Mouse (Mus musculus) liver, postnatal 0 days (tissue): Measurements from ENCODE around the gene Gopc. TPM values are rescaled to one million over a fixed set of nuclear protein-coding genes. Genes with fewer than 3 reads are reported as not detected.
A peak's percentile ranks its signal among the peaks of the same experiment; 100 is the strongest.
"Not testable (repeated sequence)": the region's sequence is repeated elsewhere in the genome, so short reads cannot be mapped to it uniquely, and the experiment has no call there.

ENCODE experiments used
- ATAC-seq: fragments of 200-750 bp; cut with Nextera tagmentation; 2 replicates; pipeline ENCODE4 v1.8.0; 2017; ENCODE audit warnings: mild to moderate bottlenecking, moderate library complexity
- DNase-seq: peaks from one replicate; pipeline ENCODE4 v3.0.0-alpha.2; 2016
- H3K27ac ChIP-seq: fragments of 300-500 bp; sonication (generic); 2 replicates; pipeline ENCODE4 v1.5.1; 2014; ENCODE audit warnings: antibody characterized with exemption, moderate library complexity, mild to moderate bottlenecking, low read depth
- H3K27me3 ChIP-seq: fragments of 300-500 bp; sonication (generic); 2 replicates; pipeline ENCODE4 v1.6.1; 2014; ENCODE audit warnings: low read length, control low read depth, mixed read lengths; ENCODE audit not compliant: insufficient read depth
- H3K36me3 ChIP-seq: fragments of 300-500 bp; sonication (generic); replicated peaks from 2 replicates; pipeline ENCODE4 v1.6.1; 2014; ENCODE audit warnings: mild to moderate bottlenecking, control low read depth, low read length, moderate library complexity, mixed read lengths; ENCODE audit not compliant: insufficient read depth
- H3K4me1 ChIP-seq: fragments of 300-500 bp; sonication (generic); 2 replicates; pipeline ENCODE4 v1.6.1; 2014; ENCODE audit warnings: antibody characterized with exemption, mild to moderate bottlenecking, control low read depth; ENCODE audit not compliant: insufficient read depth
- H3K4me2 ChIP-seq: fragments of 300-500 bp; sonication (generic); 2 replicates; pipeline ENCODE4 v1.6.1; 2014; ENCODE audit warnings: low read depth, mild to moderate bottlenecking, low read length, moderate library complexity, mixed read lengths
- H3K4me3 ChIP-seq: fragments of 300-500 bp; sonication (generic); 2 replicates; pipeline ENCODE4 v1.5.1; 2014; ENCODE audit warnings: low read depth, low read length
- H3K9ac ChIP-seq: fragments of 300-500 bp; sonication (generic); replicated peaks from 2 replicates; pipeline ENCODE4 v1.6.1; 2014; ENCODE audit warnings: mild to moderate bottlenecking, moderate library complexity
- H3K9me3 ChIP-seq: fragments of 300-500 bp; sonication (generic); 2 replicates; pipeline ENCODE4 v1.6.1; 2016; ENCODE audit warnings: mild to moderate bottlenecking, control low read depth, low read length, mixed read lengths
- CTCF ChIP-seq: sonication (generic); IDR thresholded peaks from 2 replicates; pipeline ENCODE4 v1.5.1; 2016; ENCODE audit warnings: antibody characterized with exemption, low read depth
- EP300 ChIP-seq: IDR thresholded peaks from 2 replicates; pipeline ENCODE4 v1.6.1; 2016; ENCODE audit warnings: antibody characterized with exemption, low read depth, mild to moderate bottlenecking
- WGBS: fragments of 180-500 bp; shearing (Covaris S2); extraction: QIAGEN DNeasy Blood & Tissue Kit; methylation state at CpG from one replicate; pipeline ENCODE4 v1.1.7; 2014; ENCODE audit not compliant: insufficient replicate concordance; 5-methylcytosine and 5-hydroxymethylcytosine counted together
- polyA plus RNA-seq: library from polyadenylated mRNA; unstranded; fragments of >200 nt; fragmentation: Nextera tagmentation; extraction: Ambion mirVana; gene quantifications from 2 replicates; pipeline ENCODE4 v1.2.1, GENCODE M21; 2015

Gopc gene
- polyA plus RNA-seq, 1 experiment from 2014 or later: 4.7 TPM

DNA sequence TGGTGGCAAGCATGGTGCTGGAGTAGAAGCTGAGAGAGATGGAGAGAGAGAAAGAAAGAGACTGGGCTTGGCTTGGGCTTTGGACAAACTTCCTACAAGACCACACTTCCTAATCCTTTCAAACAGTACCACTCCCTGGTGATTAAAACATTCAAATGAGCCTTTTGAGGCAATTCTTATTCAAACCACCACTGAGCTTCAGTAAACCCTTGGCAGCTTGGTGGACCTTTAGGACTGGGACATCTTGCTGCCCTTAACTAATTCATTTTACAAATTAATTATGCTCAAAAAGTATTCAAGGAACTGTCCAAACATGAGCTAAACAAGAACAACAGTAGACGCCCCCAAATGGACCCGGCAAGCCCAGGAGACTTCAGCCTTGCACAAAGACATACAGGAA is 86.0 kb downstream of the Gopc start:
- Histone ChIP-seq H3K9me3 (no peaks in the 10 kb centered on the region), H3K36me3 (no peaks in the 10 kb centered on the region), H3K27me3 (no peaks in the 10 kb centered on the region), H3K4me2 (no peak overlapping the region), H3K27ac (no peak overlapping the region), H3K9ac (no peak overlapping the region), H3K4me3 (no peak overlapping the region), H3K4me1 (no peaks in the 10 kb centered on the region)
- TF ChIP-seq CTCF: no peak
- no peak for TF ChIP-seq EP300
- ATAC-seq: no peak
- DNase-seq: no peak
- WGBS: 82% methylated on average over 2 of the region's 2 CpGs

GRCm38 (mm10) chr10:52293921-52294577 is 87.9 kb downstream of the Gopc start:
- Histone ChIP-seq H3K27ac (no peak overlapping the region), H3K9ac (no peak overlapping the region), H3K27me3 (no peaks in the 10 kb centered on the region), H3K4me1 (no peaks in the 10 kb centered on the region), H3K4me3 (no peak overlapping the region), H3K4me2 (no peak overlapping the region), H3K9me3 (no peaks in the 10 kb centered on the region), H3K36me3 (no peaks in the 10 kb centered on the region)
- DNase-seq (no peak), ATAC-seq (no peak)
- TF ChIP-seq CTCF (no peak), EP300 (peak; percentile 62)
- WGBS: 60% methylated on average over 4 of the region's 4 CpGs

GRCm38 (mm10) chr10:52292391-52292790 is 89.5 kb downstream of the Gopc start:
- not testable (repeated sequence) for DNase-seq, H3K4me1 ChIP-seq, H3K27me3 ChIP-seq, H3K9ac ChIP-seq, H3K4me3 ChIP-seq, H3K9me3 ChIP-seq, H3K36me3 ChIP-seq, H3K4me2 ChIP-seq, H3K27ac ChIP-seq, ATAC-seq
- WGBS: 67% methylated on average over 1 of the region's 1 CpGs

GRCm38 (mm10) chr10:52289261-52289660 is 92.7 kb downstream of the Gopc start:
- no peak for DNase-seq
- Histone ChIP-seq H3K4me2 (no peak overlapping the region), H3K27me3 (no peaks in the 10 kb centered on the region), H3K4me3 (no peak overlapping the region), H3K36me3 (peaks cover 7% of the 10 kb centered on the region; the same call in 1 of the 2 replicates), H3K4me1 (no peaks in the 10 kb centered on the region), H3K9me3 (no peaks in the 10 kb centered on the region), H3K9ac (no peak overlapping the region), H3K27ac (no peak overlapping the region)
- TF ChIP-seq CTCF (no peak), EP300 (no peak)
- 89% methylated on average over 3 of the region's 3 CpGs for WGBS
- ATAC-seq: no peak

GRCm38 (mm10) chr10:52287852-52288533 is 93.9 kb downstream of the Gopc start:
- Histone ChIP-seq H3K9ac (no peak overlapping the region), H3K4me1 (no peaks in the 10 kb centered on the region), H3K4me3 (no peak overlapping the region), H3K9me3 (no peaks in the 10 kb centered on the region), H3K27me3 (no peaks in the 10 kb centered on the region), H3K27ac (no peak overlapping the region), H3K36me3 (peaks cover 9% of the 10 kb centered on the region; the same call in 1 of the 2 replicates), H3K4me2 (no peak overlapping the region)
- ATAC-seq: no peak
- no peak for TF ChIP-seq CTCF
- TF ChIP-seq EP300: no peak
- 81% methylated on average over 5 of the region's 5 CpGs for WGBS
- no peak for DNase-seq

Other genes starting within 250 kb of the Gopc start
- gene Ros1, start 186.9 kb downstream of the Gopc start, polyA plus RNA-seq: not detected in 2 replicates
- gene Dcbld1, start 148.5 kb downstream of the Gopc start, polyA plus RNA-seq: 5.1 and 7.4 TPM in 2 replicates
- gene Gm26741, start 23.4 kb downstream of the Gopc start, polyA plus RNA-seq: not detected in 2 replicates
- not detected in 2 replicates for gene Nepn, start 6.8 kb upstream of the Gopc start, polyA plus RNA-seq
- gene Nus1, start 35.4 kb upstream of the Gopc start, polyA plus RNA-seq: 5.9 and 6.5 TPM in 2 replicates